Mouse (Mus musculus): Measurements from ENCODE around the gene Tmem176b. TPM values are rescaled to one million over a fixed set of nuclear protein-coding genes. Genes with fewer than 3 reads are reported as not detected.

The Tmem176b gene
- polyA plus RNA-seq, 1 experiment from 2014 or later = 313 TPM

- Histone ChIP-seq H3K9ac (ENCODE audit: low read depth, low read length) (no peak overlapping the region), H3K27ac (ENCODE audit: low read depth, low read length) (peak overlapping the region; percentile 51; the same call in 1 of the 2 replicates), H3K4me3 (ENCODE audit: low read length) (no peak overlapping the region), H3K36me3 (ENCODE audit: control insufficient read depth, insufficient read depth, low read length) (no peaks in the 10 kb centered on the region), H3K4me2 (replicated peaks; ENCODE audit: low read depth, low read length) (no peak overlapping the region), H3K27me3 (ENCODE audit: control insufficient read depth, insufficient read depth, low read length) (no peaks in the 10 kb centered on the region), H3K9me3 (ENCODE audit: control insufficient read depth, low read length) (no peaks in the 10 kb centered on the region), H3K4me1 (ENCODE audit: control insufficient read depth, insufficient read depth, low read length) (no peaks in the 10 kb centered on the region; the same call in 1 of the 2 replicates)
- no peak for ATAC-seq (ENCODE audit: low FRiP score, low TSS enrichment)
- WGBS = 68% methylated on average over 1 of the region's 1 CpGs
Observed at GRCm38 (mm10) chr6:48865152-48865745, 24.0 kb upstream of the Tmem176b start.

DNA sequence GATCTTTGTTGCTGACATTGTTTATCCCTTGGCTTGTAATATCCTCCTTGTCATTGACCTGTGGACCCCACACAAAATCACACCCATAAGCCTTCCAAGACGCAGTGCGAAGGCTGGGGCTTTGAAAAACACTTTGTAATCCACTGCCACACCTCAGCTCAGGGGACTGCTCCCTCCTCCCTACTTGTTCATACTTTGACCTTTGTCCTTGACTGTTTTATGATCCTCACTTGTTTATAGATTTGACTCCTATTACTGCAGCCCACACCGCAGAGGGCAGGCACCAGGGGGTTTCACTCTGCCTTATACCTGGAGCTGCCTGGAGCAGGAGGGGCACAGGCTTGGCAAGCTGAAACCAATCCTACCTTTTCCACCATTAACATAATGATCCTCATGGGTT is 23.4 kb upstream of the Tmem176b start:
- Histone ChIP-seq H3K9ac (ENCODE audit: low read depth, low read length) (no peak overlapping the region), H3K9me3 (ENCODE audit: control insufficient read depth, low read length) (no peaks in the 10 kb centered on the region), H3K27ac (ENCODE audit: low read depth, low read length) (peak overlapping the region; percentile 51; the same call in 1 of the 2 replicates), H3K4me2 (replicated peaks; ENCODE audit: low read depth, low read length) (no peak overlapping the region), H3K27me3 (ENCODE audit: control insufficient read depth, insufficient read depth, low read length) (no peaks in the 10 kb centered on the region), H3K4me3 (ENCODE audit: low read length) (no peak overlapping the region), H3K36me3 (ENCODE audit: control insufficient read depth, insufficient read depth, low read length) (no peaks in the 10 kb centered on the region), H3K4me1 (ENCODE audit: control insufficient read depth, insufficient read depth, low read length) (no peaks in the 10 kb centered on the region; the same call in 1 of the 2 replicates)
- no peak for ATAC-seq (ENCODE audit: low FRiP score, low TSS enrichment)
- 33% methylated on average over 3 of the region's 3 CpGs for WGBS

GRCm38 (mm10) chr6:48864181-48864580 is 22.9 kb upstream of the Tmem176b start:
- no peak overlapping the region for H3K9ac ChIP-seq (ENCODE audit: low read depth, low read length)
- H3K9me3 ChIP-seq (ENCODE audit: control insufficient read depth, low read length) = no peaks in the 10 kb centered on the region
- no peak for ATAC-seq (ENCODE audit: low FRiP score, low TSS enrichment)
- 47% methylated on average over 3 of the region's 3 CpGs for WGBS
- H3K27me3 ChIP-seq (ENCODE audit: control insufficient read depth, insufficient read depth, low read length) = no peaks in the 10 kb centered on the region
- H3K4me1 ChIP-seq (ENCODE audit: control insufficient read depth, insufficient read depth, low read length) = no peaks in the 10 kb centered on the region; the same call in 1 of the 2 replicates
- no peak overlapping the region for H3K4me3 ChIP-seq (ENCODE audit: low read length)
- no peak overlapping the region for H3K27ac ChIP-seq (ENCODE audit: low read depth, low read length)
- no peaks in the 10 kb centered on the region for H3K36me3 ChIP-seq (ENCODE audit: control insufficient read depth, insufficient read depth, low read length)
- no peak overlapping the region for H3K4me2 ChIP-seq (replicated peaks; ENCODE audit: low read depth, low read length)

DNA sequence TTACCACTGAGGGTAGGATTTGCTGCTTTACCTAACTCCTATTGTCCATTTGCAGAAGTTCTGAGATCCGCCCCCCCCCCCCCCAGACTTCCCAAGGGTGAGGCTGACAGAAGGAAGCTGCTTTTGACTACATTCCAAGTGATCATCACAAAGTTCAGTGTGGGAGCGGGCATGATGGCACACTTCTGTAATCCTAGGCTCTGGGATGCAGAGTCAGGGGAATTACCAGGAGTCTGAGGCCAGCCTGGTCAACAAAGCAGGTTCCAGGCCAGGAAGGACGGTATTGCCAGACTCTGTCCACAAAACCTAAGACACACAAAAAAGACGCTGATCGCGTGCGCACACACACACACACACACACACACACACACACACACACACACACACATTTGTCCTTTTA is 22.2 kb upstream of the Tmem176b start:
- Histone ChIP-seq H3K4me1 (ENCODE audit: control insufficient read depth, insufficient read depth, low read length) (no peaks in the 10 kb centered on the region; the same call in 1 of the 2 replicates), H3K9me3 (ENCODE audit: control insufficient read depth, low read length) (no peaks in the 10 kb centered on the region), H3K4me3 (ENCODE audit: low read length) (no peak overlapping the region), H3K36me3 (ENCODE audit: control insufficient read depth, insufficient read depth, low read length) (no peaks in the 10 kb centered on the region), H3K4me2 (replicated peaks; ENCODE audit: low read depth, low read length) (no peak overlapping the region), H3K27me3 (ENCODE audit: control insufficient read depth, insufficient read depth, low read length) (no peaks in the 10 kb centered on the region), H3K27ac (ENCODE audit: low read depth, low read length) (no peak overlapping the region), H3K9ac (ENCODE audit: low read depth, low read length) (no peak overlapping the region)
- ATAC-seq (ENCODE audit: low FRiP score, low TSS enrichment) = no peak
- 88% methylated on average over 7 of the region's 7 CpGs for WGBS

DNA sequence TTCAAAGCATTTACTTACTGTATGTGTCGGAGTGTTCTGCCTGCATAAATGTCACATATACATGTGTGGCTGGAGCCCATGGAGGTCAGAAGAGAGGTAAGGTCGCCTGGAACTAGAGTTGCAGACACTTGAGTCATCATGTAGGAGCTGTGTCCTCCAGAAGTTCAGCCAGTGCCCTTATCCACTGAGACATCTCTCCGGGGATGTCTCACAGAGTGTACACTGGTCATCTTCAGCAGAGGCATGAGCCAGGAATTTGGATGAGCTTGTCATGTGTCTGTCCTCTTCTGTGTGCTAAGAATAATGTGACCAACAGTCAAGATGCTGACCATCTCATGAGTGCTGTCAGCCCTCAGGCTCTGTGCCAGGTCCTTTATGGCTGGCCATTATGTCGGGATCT is 21.5 kb upstream of the Tmem176b start:
- WGBS = 82% methylated on average over 4 of the region's 4 CpGs
- H3K4me2 ChIP-seq (replicated peaks; ENCODE audit: low read depth, low read length) = no peak overlapping the region
- ATAC-seq (ENCODE audit: low FRiP score, low TSS enrichment) = no peak
- H3K9me3 ChIP-seq (ENCODE audit: control insufficient read depth, low read length) = no peaks in the 10 kb centered on the region
- no peak overlapping the region for H3K9ac ChIP-seq (ENCODE audit: low read depth, low read length)
- H3K27ac ChIP-seq (ENCODE audit: low read depth, low read length) = no peak overlapping the region
- no peaks in the 10 kb centered on the region; the same call in 1 of the 2 replicates for H3K4me1 ChIP-seq (ENCODE audit: control insufficient read depth, insufficient read depth, low read length)
- no peak overlapping the region for H3K4me3 ChIP-seq (ENCODE audit: low read length)
- H3K27me3 ChIP-seq (ENCODE audit: control insufficient read depth, insufficient read depth, low read length) = no peaks in the 10 kb centered on the region
- no peaks in the 10 kb centered on the region for H3K36me3 ChIP-seq (ENCODE audit: control insufficient read depth, insufficient read depth, low read length)

DNA sequence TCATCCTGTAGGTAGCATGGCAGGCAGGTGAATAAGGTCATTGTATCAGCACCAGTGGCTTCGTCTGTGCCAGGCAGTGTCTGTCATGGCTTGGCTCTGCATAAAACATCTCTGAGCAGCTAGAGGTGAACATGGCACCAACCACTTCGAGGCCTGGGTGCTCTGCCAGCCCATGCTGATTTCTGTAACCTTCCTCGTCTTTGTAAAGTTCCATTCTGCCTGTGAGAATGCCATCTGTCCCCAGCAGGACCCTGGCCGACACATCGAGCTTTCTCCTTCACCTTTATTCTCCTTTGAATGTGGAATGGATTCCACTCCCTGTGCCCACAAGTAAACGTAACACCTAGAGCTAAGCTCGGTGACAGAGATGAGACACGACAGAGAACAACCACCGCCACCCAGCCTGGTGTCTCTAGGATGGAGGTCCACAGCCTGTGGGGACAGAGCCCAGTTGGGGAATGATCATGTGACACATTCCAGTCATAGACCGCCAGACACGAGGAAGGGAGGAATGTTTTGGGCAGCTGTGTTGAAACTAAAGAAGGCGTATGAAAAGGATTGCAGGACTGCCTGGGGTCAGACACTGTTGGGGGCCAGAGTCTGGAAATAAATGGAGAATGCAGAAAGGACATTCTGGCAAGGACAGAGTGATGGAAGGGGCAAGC is 20.5 kb upstream of the Tmem176b start:
- no peaks in the 10 kb centered on the region for H3K9me3 ChIP-seq (ENCODE audit: control insufficient read depth, low read length)
- no peaks in the 10 kb centered on the region for H3K4me1 ChIP-seq (ENCODE audit: control insufficient read depth, insufficient read depth, low read length)
- WGBS = 73% methylated on average over 12 of the region's 12 CpGs
- no peak overlapping the region for H3K9ac ChIP-seq (ENCODE audit: low read depth, low read length)
- no peak overlapping the region for H3K4me2 ChIP-seq (replicated peaks; ENCODE audit: low read depth, low read length)
- H3K36me3 ChIP-seq (ENCODE audit: control insufficient read depth, insufficient read depth, low read length) = no peaks in the 10 kb centered on the region
- H3K27ac ChIP-seq (ENCODE audit: low read depth, low read length) = no peak overlapping the region
- no peak; the same call in 1 of the 2 replicates for ATAC-seq (ENCODE audit: low FRiP score, low TSS enrichment)
- no peak overlapping the region for H3K4me3 ChIP-seq (ENCODE audit: low read length)
- no peaks in the 10 kb centered on the region for H3K27me3 ChIP-seq (ENCODE audit: control insufficient read depth, insufficient read depth, low read length)

DNA sequence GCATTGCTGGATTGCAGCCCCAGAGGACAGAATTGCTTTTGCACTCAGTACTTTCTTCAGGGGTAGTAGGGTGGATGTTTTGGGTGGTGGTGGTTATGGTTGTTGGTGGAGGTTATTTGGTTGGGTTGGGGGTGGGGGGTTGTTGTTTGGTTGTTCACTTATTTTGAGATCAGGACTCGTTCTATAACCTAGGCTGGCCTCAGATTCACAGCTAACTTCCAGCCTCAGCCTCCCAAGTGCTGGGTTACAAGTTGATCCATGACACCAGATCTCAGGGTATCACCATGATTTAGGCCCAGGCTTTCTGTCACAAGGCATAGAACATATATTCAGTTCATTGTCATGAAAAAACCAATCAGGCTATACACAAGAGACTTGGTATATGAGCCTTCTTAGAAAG is 19.6 kb upstream of the Tmem176b start:
- no peak for ATAC-seq (ENCODE audit: low FRiP score, low TSS enrichment)
- no peak overlapping the region for H3K9ac ChIP-seq (ENCODE audit: low read depth, low read length)
- H3K4me1 ChIP-seq (ENCODE audit: control insufficient read depth, insufficient read depth, low read length) = no peaks in the 10 kb centered on the region
- no peak overlapping the region for H3K4me3 ChIP-seq (ENCODE audit: low read length)
- no peaks in the 10 kb centered on the region for H3K36me3 ChIP-seq (ENCODE audit: control insufficient read depth, insufficient read depth, low read length)
- no peaks in the 10 kb centered on the region for H3K27me3 ChIP-seq (ENCODE audit: control insufficient read depth, insufficient read depth, low read length)
- no peaks in the 10 kb centered on the region for H3K9me3 ChIP-seq (ENCODE audit: control insufficient read depth, low read length)
- 93% methylated on average over 1 of the region's 1 CpGs for WGBS
- no peak overlapping the region for H3K27ac ChIP-seq (ENCODE audit: low read depth, low read length)
- no peak overlapping the region for H3K4me2 ChIP-seq (replicated peaks; ENCODE audit: low read depth, low read length)

DNA sequence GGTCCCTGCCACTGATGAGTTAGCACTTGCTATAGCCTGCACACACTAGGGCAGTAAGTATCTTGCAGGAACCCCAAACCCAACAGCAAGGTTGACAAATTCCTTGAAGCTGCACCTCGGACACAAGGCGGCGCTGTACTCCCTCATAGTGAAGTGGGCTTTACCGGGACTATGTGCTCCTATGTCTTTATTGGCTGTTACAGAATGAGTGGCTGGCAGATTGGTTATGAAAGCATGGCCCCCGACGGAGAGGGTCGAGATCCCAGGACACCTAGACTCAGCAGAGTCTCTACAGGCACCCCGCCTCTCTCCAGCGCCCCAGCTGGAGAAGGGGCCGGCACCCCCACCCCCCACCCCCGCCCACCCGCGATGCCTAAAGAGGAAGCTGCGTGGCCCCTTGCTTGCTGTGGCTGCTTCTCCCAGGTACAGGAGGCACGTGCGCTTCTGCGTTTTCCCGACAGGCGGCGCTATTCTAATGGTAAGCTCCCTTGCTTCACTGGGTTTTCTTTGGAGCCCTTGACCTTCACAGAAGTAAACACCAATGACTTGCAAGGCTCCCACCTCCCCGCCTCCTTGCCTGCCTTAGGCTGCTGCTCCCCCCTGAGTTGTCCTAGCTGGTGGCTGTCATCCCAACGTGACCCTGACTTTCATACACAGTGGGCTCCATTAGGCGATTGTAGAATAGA is 19.0 kb upstream of the Tmem176b start:
- no peaks in the 10 kb centered on the region for H3K4me1 ChIP-seq (ENCODE audit: control insufficient read depth, insufficient read depth, low read length)
- peak overlapping the region; percentile 46 for H3K4me2 ChIP-seq (replicated peaks; ENCODE audit: low read depth, low read length)
- no peaks in the 10 kb centered on the region for H3K36me3 ChIP-seq (ENCODE audit: control insufficient read depth, insufficient read depth, low read length)
- 16% methylated on average over 19 of the region's 23 CpGs for WGBS
- no peaks in the 10 kb centered on the region for H3K27me3 ChIP-seq (ENCODE audit: control insufficient read depth, insufficient read depth, low read length)
- peak overlapping the region; percentile 23; the same call in 1 of the 2 replicates for H3K9ac ChIP-seq (ENCODE audit: low read depth, low read length)
- peak; percentile 71 for ATAC-seq (ENCODE audit: low FRiP score, low TSS enrichment)
- H3K9me3 ChIP-seq (ENCODE audit: control insufficient read depth, low read length) = no peaks in the 10 kb centered on the region
- H3K4me3 ChIP-seq (ENCODE audit: low read length) = peak overlapping the region; percentile 22
- H3K27ac ChIP-seq (ENCODE audit: low read depth, low read length) = no peak overlapping the region

All from kidney, embryonic 14.5 days (tissue).